Mouse (Mus musculus) kidney, adult 11 months (tissue): Measurements from ENCODE around the gene Ctdsp2.

ENCODE experiments used
- DNase-seq: peaks from one replicate; pipeline ENCODE4 v3.0.0; 2022

Gene Ctdsp2

GRCm38 (mm10) chr10:127048608-127049394, 70.3 kb downstream of the Ctdsp2 start:
- DNase-seq = no peak
